Mouse (Mus musculus) embryonic facial prominence, embryonic 14.5 days (tissue): Measurements from ENCODE around the gene Insm2. TPM values are rescaled to one million over a fixed set of nuclear protein-coding genes. Genes with fewer than 3 reads are reported as not detected.
"Not testable (repeated sequence)": the region's sequence is repeated elsewhere in the genome, so short reads cannot be mapped to it uniquely, and the experiment has no call there.

Experiments
- ATAC-seq: fragments of 200-750 bp; cut with Nextera tagmentation; 2 replicates; pipeline ENCODE4 v1.8.0; 2017; ENCODE audit warnings: low read depth, moderate number of reproducible peaks, moderate TSS enrichment
- DNase-seq: peaks from one replicate; pipeline ENCODE4 v3.0.0-alpha.2; 2015; ENCODE audit warnings: low spot score
- H3K27ac ChIP-seq: fragments of 300-500 bp; sonication (generic); replicated peaks from 2 replicates; pipeline ENCODE4 v1.5.1; 2014; ENCODE audit warnings: low read depth, mild to moderate bottlenecking, low read length, moderate library complexity
- H3K27me3 ChIP-seq: fragments of 300-500 bp; sonication (generic); replicated peaks from 2 replicates; pipeline ENCODE4 v1.6.1; 2014; ENCODE audit warnings: low read length; ENCODE audit not compliant: control insufficient read depth, insufficient read depth
- H3K36me3 ChIP-seq: fragments of 300-500 bp; sonication (generic); 2 replicates; pipeline ENCODE4 v1.6.1; 2014; ENCODE audit warnings: low read length, mixed read lengths; ENCODE audit not compliant: control insufficient read depth, insufficient read depth
- H3K4me1 ChIP-seq: fragments of 300-500 bp; sonication (generic); 2 replicates; pipeline ENCODE4 v1.6.1; 2014; ENCODE audit warnings: antibody characterized with exemption, low read length; ENCODE audit not compliant: control insufficient read depth, insufficient read depth
- H3K4me2 ChIP-seq: fragments of 300-500 bp; sonication (generic); 2 replicates; pipeline ENCODE4 v1.6.1; 2014; ENCODE audit warnings: low read depth, mild to moderate bottlenecking, low read length, moderate library complexity, mixed read lengths
- H3K4me3 ChIP-seq: fragments of 300-500 bp; sonication (generic); 2 replicates; pipeline ENCODE4 v1.5.1; 2014; ENCODE audit warnings: low read depth, mild to moderate bottlenecking, low read length
- H3K9ac ChIP-seq: fragments of 300-500 bp; sonication (generic); 2 replicates; pipeline ENCODE4 v1.6.1; 2014; ENCODE audit warnings: low read depth, mild to moderate bottlenecking, low read length, moderate library complexity, mixed read lengths
- H3K9me3 ChIP-seq: fragments of 300-500 bp; sonication (generic); 2 replicates; pipeline ENCODE4 v1.6.1; 2016; ENCODE audit warnings: low read length; ENCODE audit not compliant: control insufficient read depth
- whole genome bisulfite sequencing: fragments of 180-500 bp; shearing (Covaris S2); extraction: QIAGEN DNeasy Blood & Tissue Kit; methylation state at CpG from one replicate; pipeline ENCODE4 v1.1.7; 2014; 5-methylcytosine and 5-hydroxymethylcytosine counted together
- polyA plus RNA-seq: library from polyadenylated mRNA; unstranded; fragments of >200 nt; fragmentation: Nextera tagmentation; extraction: Ambion mirVana; gene quantifications from 2 replicates; pipeline ENCODE4 v1.2.1, GENCODE M21; 2014

Gene Insm2
- 0.64 and 0.99 TPM in 2 replicates for polyA plus RNA-seq

DNA sequence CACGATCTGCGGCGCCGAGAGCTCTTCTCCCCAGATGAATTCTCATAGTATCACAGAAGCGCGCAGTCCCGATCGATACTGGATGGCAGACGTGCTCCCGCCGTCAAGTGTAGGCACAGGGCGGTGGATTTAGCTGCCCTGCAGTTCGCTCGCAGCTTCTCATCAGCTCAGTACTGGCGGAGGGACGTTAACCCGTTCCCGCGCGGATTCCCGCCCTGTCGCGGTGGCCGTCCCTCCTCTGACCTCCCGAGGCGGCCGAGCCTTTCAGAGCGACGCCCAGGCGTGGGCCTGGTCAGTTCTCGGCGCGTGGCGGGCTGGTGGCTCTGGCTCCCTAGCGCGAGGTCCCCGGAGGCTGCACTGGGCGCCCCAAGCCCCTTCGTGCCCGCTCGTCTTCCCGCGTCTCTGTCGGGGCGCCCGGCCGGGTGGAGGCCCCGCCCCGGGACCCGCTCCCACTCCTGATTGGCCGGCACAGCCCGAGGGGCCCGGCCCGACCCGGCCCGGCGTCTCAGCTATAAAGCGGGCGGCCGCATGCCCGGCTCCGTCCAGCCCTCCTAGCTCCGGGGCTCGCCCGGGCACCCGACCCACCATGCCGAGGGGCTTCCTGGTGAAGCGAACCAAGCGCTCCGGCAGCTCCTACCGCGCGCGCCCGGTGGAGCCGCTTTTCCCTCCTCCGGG, at the start of gene Insm2:
Insm2 (plus strand) TSS at position 541 of the 675 bp plus-strand sequence.
- no peaks in the 10 kb centered on the region for H3K9me3 ChIP-seq
- peak within 1 kb of the TSS; percentile 76 for H3K4me2 ChIP-seq
- H3K36me3 ChIP-seq = peaks cover 11% of the 10 kb centered on the region; the same call in 1 of the 2 replicates
- under 1% methylated on average over 29 of the region's 77 CpGs for WGBS
- no peak within 1 kb of the TSS for H3K9ac ChIP-seq
- peak; percentile 72 for ATAC-seq
- peak within 1 kb of the TSS; percentile 46 for H3K4me3 ChIP-seq
- H3K4me1 ChIP-seq = peaks cover 15% of the 10 kb centered on the region
- no peak for DNase-seq
- peaks cover 56% of the 10 kb centered on the region for H3K27me3 ChIP-seq
- no peak within 1 kb of the TSS for H3K27ac ChIP-seq

GRCm38 (mm10) chr12:55554901-55555300, 44.3 kb upstream of the Insm2 start:
- not testable (repeated sequence) for H3K36me3 ChIP-seq, H3K4me3 ChIP-seq, H3K4me1 ChIP-seq, H3K4me2 ChIP-seq, DNase-seq, H3K27me3 ChIP-seq, H3K9ac ChIP-seq, H3K27ac ChIP-seq, H3K9me3 ChIP-seq, ATAC-seq
- 81% methylated on average over 6 of the region's 6 CpGs for WGBS

GRCm38 (mm10) chr12:55557866-55558265, 41.4 kb upstream of the Insm2 start:
- Histone ChIP-seq H3K9ac (no peak overlapping the region), H3K4me1 (0 out of 2 replicates have a peak, but pooled peaks cover 2% of the 10 kb centered on the region), H3K4me2 (no peak overlapping the region), H3K36me3 (no peaks in the 10 kb centered on the region), H3K27me3 (no peaks in the 10 kb centered on the region), H3K27ac (no peak overlapping the region), H3K4me3 (no peak overlapping the region), H3K9me3 (no peaks in the 10 kb centered on the region)
- 75% methylated on average over 6 of the region's 6 CpGs for WGBS
- no peak for DNase-seq
- no peak for ATAC-seq

DNA sequence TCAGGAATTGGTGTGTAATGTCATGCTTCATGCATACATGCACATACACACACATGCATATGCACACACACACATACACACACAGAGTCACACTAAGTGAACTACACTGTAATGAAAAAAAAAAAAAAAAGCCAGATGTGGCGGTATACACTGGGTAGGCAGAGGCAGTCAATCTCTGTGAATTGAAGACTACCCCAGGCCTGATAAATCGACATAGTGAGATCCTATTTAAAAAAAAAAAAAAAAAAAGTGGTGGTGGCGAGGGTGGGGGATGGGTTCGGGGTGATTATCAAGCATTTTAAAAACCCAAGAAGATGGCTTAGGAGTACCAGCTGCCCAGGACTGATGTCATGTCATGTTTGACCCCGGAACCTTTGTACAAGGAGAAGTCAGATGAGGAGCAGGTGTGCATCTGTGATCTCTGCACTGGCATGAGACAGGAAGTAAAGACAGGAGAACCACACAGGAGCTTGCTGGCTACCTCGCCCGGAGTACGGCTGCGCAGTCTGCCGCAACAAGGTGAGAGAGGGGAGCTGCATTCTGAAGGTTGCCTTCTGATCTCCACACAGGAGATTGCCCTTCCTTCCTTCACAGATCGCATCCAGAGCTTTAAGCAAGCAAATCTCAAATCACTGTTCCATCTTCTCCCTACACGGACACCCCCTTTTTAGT, 39.9 kb upstream of the Insm2 start:
- Histone ChIP-seq H3K27ac (no peak overlapping the region), H3K9me3 (no peaks in the 10 kb centered on the region), H3K27me3 (no peaks in the 10 kb centered on the region), H3K36me3 (no peaks in the 10 kb centered on the region), H3K4me1 (0 out of 2 replicates have a peak, but pooled peaks cover 2% of the 10 kb centered on the region), H3K9ac (no peak overlapping the region), H3K4me3 (no peak overlapping the region), H3K4me2 (no peak overlapping the region)
- no peak for ATAC-seq
- DNase-seq = no peak
- WGBS = 86% methylated on average over 12 of the region's 12 CpGs

DNA sequence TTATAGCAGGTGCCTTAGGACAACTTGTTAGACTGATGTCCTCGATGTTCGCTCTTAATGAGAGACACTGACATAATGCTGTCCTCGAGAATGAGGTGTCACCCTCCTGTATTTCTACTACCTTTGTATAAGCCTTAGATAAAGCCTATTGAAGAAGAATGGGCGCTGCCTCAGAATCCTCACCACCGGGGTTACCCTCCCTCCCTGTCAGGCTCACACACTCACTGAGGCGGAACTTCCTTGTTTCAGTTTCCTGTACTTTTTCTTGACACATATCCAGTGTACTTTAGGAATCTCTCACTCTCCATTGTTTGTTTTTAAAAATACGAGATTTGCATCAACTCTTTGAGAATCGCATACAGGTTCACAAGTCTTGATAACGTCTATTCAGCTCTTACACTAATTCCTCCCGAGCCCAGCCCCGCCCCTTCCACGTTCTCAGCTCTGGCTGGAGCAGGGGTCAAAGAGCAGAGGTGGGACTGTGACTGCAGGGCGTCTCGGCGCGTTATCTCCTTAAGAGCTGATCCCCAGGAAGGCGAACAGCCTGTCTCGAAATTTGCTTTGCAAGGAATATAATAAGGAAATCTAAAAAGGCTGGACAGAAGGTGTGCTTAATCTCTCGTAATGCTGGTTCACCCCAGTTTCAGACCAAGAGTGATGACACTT, 39.1 kb upstream of the Insm2 start:
- 0 out of 2 replicates have a peak, but pooled peaks cover 2% of the 10 kb centered on the region for H3K4me1 ChIP-seq
- no peak overlapping the region for H3K27ac ChIP-seq
- H3K9me3 ChIP-seq = peaks cover 5% of the 10 kb centered on the region; the same call in 1 of the 2 replicates
- peak overlapping the region; percentile 58 for H3K4me2 ChIP-seq
- WGBS = 16% methylated on average over 19 of the region's 19 CpGs
- DNase-seq (peak; percentile 4), ATAC-seq (no peak)
- H3K4me3 ChIP-seq = peak overlapping the region; percentile 35
- peak overlapping the region; percentile 31; the same call in 1 of the 2 replicates for H3K9ac ChIP-seq
- H3K27me3 ChIP-seq = no peaks in the 10 kb centered on the region
- H3K36me3 ChIP-seq = no peaks in the 10 kb centered on the region

DNA sequence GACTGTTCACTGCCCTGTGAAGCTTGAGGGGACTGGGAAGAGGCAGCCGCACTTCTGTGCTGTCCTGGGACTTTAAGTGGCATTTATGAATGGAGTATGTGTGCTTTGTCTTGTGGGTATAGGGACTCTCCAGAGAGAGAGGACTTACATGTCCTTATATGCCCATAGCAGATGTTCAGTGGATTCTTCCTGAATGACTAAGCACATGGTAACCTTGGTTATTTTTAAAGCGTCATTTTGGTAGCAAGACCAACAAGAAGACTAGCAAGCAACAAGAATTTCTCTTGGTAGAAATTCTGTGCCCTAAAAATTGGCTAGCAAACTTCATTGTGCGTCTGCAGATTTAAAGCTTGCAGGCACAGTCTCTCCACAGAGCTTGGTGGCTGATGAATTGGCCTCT, 35.5 kb upstream of the Insm2 start:
- H3K4me3 ChIP-seq = no peak overlapping the region
- H3K27ac ChIP-seq = no peak overlapping the region
- DNase-seq (no peak), ATAC-seq (no peak)
- no peak overlapping the region for H3K4me2 ChIP-seq
- H3K27me3 ChIP-seq = no peaks in the 10 kb centered on the region
- H3K4me1 ChIP-seq = 0 out of 2 replicates have a peak, but pooled peaks cover 2% of the 10 kb centered on the region
- H3K9me3 ChIP-seq = peaks cover 5% of the 10 kb centered on the region; the same call in 1 of the 2 replicates
- WGBS = 93% methylated on average over 3 of the region's 3 CpGs
- no peak overlapping the region for H3K9ac ChIP-seq
- H3K36me3 ChIP-seq = no peaks in the 10 kb centered on the region

DNA sequence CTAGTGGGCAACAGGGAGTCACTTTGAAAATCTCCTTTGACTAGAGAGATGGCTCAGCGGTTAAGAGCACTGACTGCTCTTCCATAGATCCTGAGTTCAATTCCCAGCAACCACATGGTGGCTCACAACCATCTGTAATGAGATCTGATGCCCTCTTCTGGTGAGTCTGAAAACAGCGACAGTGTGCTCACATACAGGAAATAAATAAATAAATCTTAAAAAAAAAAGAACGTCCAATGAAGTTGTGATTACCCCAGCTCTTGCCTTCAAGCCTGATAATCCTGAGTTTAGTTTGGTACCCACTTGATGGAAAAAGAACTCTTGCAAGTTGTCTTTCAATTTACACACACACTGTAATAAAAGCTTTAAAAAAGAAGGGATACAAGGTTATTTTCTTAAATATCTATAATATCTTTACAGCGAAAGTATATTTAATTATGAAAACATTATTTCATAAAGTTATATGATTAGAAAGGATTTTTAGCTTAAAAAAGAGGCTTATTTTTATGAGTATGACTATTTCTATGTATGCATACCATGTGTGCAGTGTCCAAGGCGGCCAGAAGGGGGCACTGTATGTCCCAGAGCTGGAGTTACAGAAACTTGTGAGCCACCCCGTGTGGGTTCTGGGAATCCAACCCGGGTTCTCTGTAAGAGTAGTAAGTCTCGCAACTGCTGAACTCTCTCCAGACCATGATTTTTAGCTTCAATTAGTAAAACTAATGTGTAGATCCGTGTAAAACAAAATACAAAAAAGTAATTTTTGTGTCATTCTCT, 34.9 kb upstream of the Insm2 start:
- H3K27me3 ChIP-seq = no peaks in the 10 kb centered on the region
- 87% methylated on average over 9 of the region's 9 CpGs for WGBS
- DNase-seq = no peak

DNA sequence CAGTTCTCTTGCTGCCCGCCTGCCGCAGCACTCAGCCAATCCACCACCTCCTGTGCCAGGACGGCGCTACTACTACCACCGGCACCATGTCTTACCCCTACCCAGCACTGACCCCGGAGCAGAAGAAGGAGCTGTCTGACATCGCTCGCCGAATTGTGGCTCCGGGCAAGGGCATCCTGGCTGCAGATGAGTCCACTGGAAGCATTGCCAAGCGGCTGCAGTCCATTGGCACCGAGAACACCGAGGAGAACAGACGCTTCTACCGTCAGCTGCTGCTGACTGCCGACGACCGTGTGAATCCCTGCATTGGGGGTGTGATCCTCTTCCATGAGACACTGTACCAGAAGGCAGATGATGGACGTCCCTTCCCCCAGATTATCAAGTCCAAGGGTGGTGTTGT, 34.0 kb upstream of the Insm2 start, which contains the start of gene Aldoart2:
Aldoart2 (plus strand) TSS at position 34 of the 400 bp plus-strand sequence.
- Histone ChIP-seq H3K9ac (no peak within 1 kb of the TSS), H3K4me1 (0 out of 2 replicates have a peak, but pooled peaks cover 1% of the 10 kb centered on the region), H3K27ac (no peak within 1 kb of the TSS), H3K27me3 (no peaks in the 10 kb centered on the region), H3K36me3 (no peaks in the 10 kb centered on the region), H3K4me2 (no peak within 1 kb of the TSS), H3K4me3 (no peak within 1 kb of the TSS), H3K9me3 (peaks cover 5% of the 10 kb centered on the region; the same call in 1 of the 2 replicates)
- 95% methylated on average over 19 of the region's 19 CpGs for whole genome bisulfite sequencing
- ATAC-seq = no peak
- no peak for DNase-seq

More for the DNA sequence above, 34.9 kb upstream of the Insm2 start:
- Histone ChIP-seq H3K9me3 (peaks cover 5% of the 10 kb centered on the region; the same call in 1 of the 2 replicates), H3K9ac (no peak overlapping the region), H3K4me3 (no peak overlapping the region), H3K36me3 (no peaks in the 10 kb centered on the region), H3K4me2 (no peak overlapping the region), H3K27ac (no peak overlapping the region), H3K4me1 (0 out of 2 replicates have a peak, but pooled peaks cover 2% of the 10 kb centered on the region)
- no peak for ATAC-seq
